Comparison of ENCODE assay signal across 20 mouse cellular contexts in the genomic region with DNA sequence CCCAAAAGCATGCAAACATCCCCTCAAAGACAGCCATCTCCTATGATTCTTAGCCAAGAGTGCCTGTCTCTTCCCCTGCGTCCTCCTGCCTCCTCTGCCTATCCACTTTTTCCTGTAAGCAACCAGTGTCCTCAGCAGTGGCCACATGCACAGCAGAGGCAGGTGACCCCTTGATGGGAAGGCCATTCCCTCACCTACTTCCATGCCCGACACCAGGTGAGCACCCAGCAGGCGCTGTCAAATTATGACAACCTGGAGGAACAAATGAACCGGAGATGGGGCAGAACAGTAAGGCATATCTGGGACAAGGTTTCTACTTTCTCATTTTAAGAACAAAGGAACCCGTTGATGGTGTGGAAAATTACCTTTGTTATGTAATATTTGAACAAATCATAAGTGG.
DNase-seq lines count a peak whose midpoint lies in the region; ATAC-seq and TF ChIP-seq lines count a peak whose summit lies in the region.
"Had no signal": no experiment of that assay in that cellular context is flagged by ENCODE, and none has a peak within 500 bp of the region (broad histone marks: within the 10 kb centered on the region; RNA-seq: fewer than 3 reads in every experiment).

No protein-coding gene starts in this region.

- no peaks in the 10 kb centered on the region for H3K4me1 ChIP-seq in megakaryocyte, embryonic 14.5 days
- H3K4me1 ChIP-seq: embryonic facial prominence, embryonic 12.5 days; forebrain, embryonic 12.5 days; heart, embryonic 15.5 days; hindbrain, embryonic 15.5 days had no signal

- H3K27me3 ChIP-seq in megakaryocyte, embryonic 14.5 days (replicated peaks), result no peaks in the 10 kb centered on the region
- H3K27me3 ChIP-seq: embryonic facial prominence, embryonic 12.5 days; forebrain, embryonic 12.5 days; heart, embryonic 15.5 days; hindbrain, embryonic 15.5 days had no signal

- ATAC-seq in megakaryocyte, adult 5-6 weeks (ENCODE audit: poor library complexity, severe bottlenecking), result no peak
- ATAC-seq: forebrain, postnatal 0 days; intestine, embryonic 16.5 days had no signal

- intact Hi-C loops in gastrocnemius, adult 2 months (cut with DNase I), result no loop called here

- H3K9me3 ChIP-seq in megakaryocyte, embryonic 14.5 days, result peaks cover 8% of the 10 kb centered on the region; the same call in 1 of the 2 replicates
- H3K9me3 ChIP-seq: embryonic facial prominence, embryonic 12.5 days; forebrain, embryonic 12.5 days; heart, embryonic 15.5 days; hindbrain, embryonic 15.5 days had no signal

- H3K4me3 ChIP-seq in megakaryocyte, embryonic 14.5 days (replicated peaks), result peak overlapping the region; percentile 20
- no peak overlapping the region for H3K4me3 ChIP-seq in gastrocnemius, adult 2 months
- H3K4me3 ChIP-seq: embryonic facial prominence, embryonic 12.5 days; forebrain, embryonic 12.5 days; heart, embryonic 15.5 days; hindbrain, embryonic 15.5 days had no signal

- no peak overlapping the region for H3K27ac ChIP-seq in gastrocnemius, adult 2 months
- H3K27ac ChIP-seq: embryonic facial prominence, embryonic 12.5 days; forebrain, embryonic 12.5 days; heart, embryonic 15.5 days; hindbrain, embryonic 15.5 days had no signal

- TF ChIP-seq CTCF in gastrocnemius, adult 2 months (IDR thresholded peaks at IDR 0.05), result no peak

- no peaks in the 10 kb centered on the region for H3K36me3 ChIP-seq in megakaryocyte, embryonic 14.5 days (replicated peaks; ENCODE audit: low read length)
- H3K36me3 ChIP-seq: embryonic facial prominence, embryonic 12.5 days; forebrain, embryonic 12.5 days; heart, embryonic 15.5 days; hindbrain, embryonic 15.5 days had no signal

- peak; percentile 68 to 76 for DNase-seq in cerebellum, adult 18-20 months
- peak; percentile 84 for DNase-seq in cerebellum, adult 9-11 months
- DNase-seq in retina, postnatal 1 day, result no peak
- no peak for DNase-seq in gastrocnemius, adult 2 months
- DNase-seq in embryo, embryonic 10.5 days (ENCODE audit: low spot score), result no peak
- DNase-seq: adrenal gland, adult 2 months; adrenal gland, postnatal 25 days; embryo, embryonic 11 days; forebrain, postnatal 0 days; gastrocnemius, postnatal 36 days; heart, adult 18-20 months; heart, postnatal 14 days; kidney, adult 8-10 months had no signal

Comparison
In these comparisons a context has a peak if more than half of its experiments do, and no peak if none do; other contexts are left out.
1. DNase-seq: peak in cerebellum, adult 18-20 months (2 of 2) and cerebellum, adult 9-11 months (single experiment); none in retina, postnatal 1 day (single experiment), gastrocnemius, adult 2 months (single experiment) and embryo, embryonic 10.5 days (single experiment).